Mouse (Mus musculus) kidney, postnatal 4 days (tissue): ENCODE results near the gene Ihh.

Source experiments
- DNase-seq, 2 experiments: peaks; one replicate each; pipeline ENCODE4 v3.0.0; 2021; ENCODE audit warnings: mixed read lengths in 2 of 2

The Ihh gene

GRCm38 (mm10) chr1:74951556-74952210 lies at the start of gene Ihh:
TSS of gene Ihh (minus strand) at chr1:74951672.
- DNase-seq: peak; percentile 38 to 63

GRCm38 (mm10) chr1:75001183-75001582 lies 49.7 kb upstream of the Ihh start:
- no peak for DNase-seq

- peak; percentile 70 to 75 for DNase-seq
Measured at GRCm38 (mm10) chr1:75000496-75000895, 49.0 kb upstream of the Ihh start.

- no peak for DNase-seq
Measured at GRCm38 (mm10) chr1:74999173-74999572, 47.7 kb upstream of the Ihh start.

- no peak for DNase-seq
Measured at GRCm38 (mm10) chr1:74997231-74997630, 45.8 kb upstream of the Ihh start.

GRCm38 (mm10) chr1:74977001-74977400 lies 25.5 kb upstream of the Ihh start:
- DNase-seq: no peak

GRCm38 (mm10) chr1:74975936-74976335 lies 24.5 kb upstream of the Ihh start:
- DNase-seq: no peak

GRCm38 (mm10) chr1:74973590-74973989 lies 22.1 kb upstream of the Ihh start:
- DNase-seq: no peak

- peak; percentile 18 to 22 for DNase-seq
Measured at GRCm38 (mm10) chr1:74971353-74972050, 20.0 kb upstream of the Ihh start.

- no peak for DNase-seq
Measured at GRCm38 (mm10) chr1:74967962-74968580, 16.6 kb upstream of the Ihh start.

GRCm38 (mm10) chr1:74964494-74965215 lies 13.2 kb upstream of the Ihh start:
- peak; percentile 90 to 92 for DNase-seq

- no peak for DNase-seq
Measured at GRCm38 (mm10) chr1:74962853-74963227, 11.4 kb upstream of the Ihh start.

GRCm38 (mm10) chr1:74962126-74962852 lies 10.8 kb upstream of the Ihh start:
- no peak for DNase-seq

GRCm38 (mm10) chr1:74961722-74962121 lies 10.2 kb upstream of the Ihh start:
- DNase-seq: no peak

GRCm38 (mm10) chr1:74960059-74960458 lies 8.6 kb upstream of the Ihh start:
- DNase-seq: no peak

- DNase-seq: peak; percentile 18 to 43
Measured at GRCm38 (mm10) chr1:74950576-74951490, 639 bp downstream of the Ihh start.

- DNase-seq: peak; percentile 7 to 22
Measured at GRCm38 (mm10) chr1:74950066-74950465, 1.4 kb downstream of the Ihh start.

GRCm38 (mm10) chr1:74949666-74950050 lies 1.8 kb downstream of the Ihh start:
- peak; percentile 76 to 86 for DNase-seq

- peak; percentile 82 to 85 for DNase-seq
Measured at GRCm38 (mm10) chr1:74948784-74949665, 2.4 kb downstream of the Ihh start.

- DNase-seq: peak; percentile 59 to 70
Measured at GRCm38 (mm10) chr1:74947986-74948670, 3.3 kb downstream of the Ihh start.
